Mouse (Mus musculus): ENCODE results near the gene Shpk. TPM values are rescaled to one million over a fixed set of nuclear protein-coding genes. Genes with fewer than 3 reads are reported as not detected.

The Shpk gene
- polyA plus RNA-seq, 1 experiment from 2014 or later, result 3.4 TPM

DNA sequence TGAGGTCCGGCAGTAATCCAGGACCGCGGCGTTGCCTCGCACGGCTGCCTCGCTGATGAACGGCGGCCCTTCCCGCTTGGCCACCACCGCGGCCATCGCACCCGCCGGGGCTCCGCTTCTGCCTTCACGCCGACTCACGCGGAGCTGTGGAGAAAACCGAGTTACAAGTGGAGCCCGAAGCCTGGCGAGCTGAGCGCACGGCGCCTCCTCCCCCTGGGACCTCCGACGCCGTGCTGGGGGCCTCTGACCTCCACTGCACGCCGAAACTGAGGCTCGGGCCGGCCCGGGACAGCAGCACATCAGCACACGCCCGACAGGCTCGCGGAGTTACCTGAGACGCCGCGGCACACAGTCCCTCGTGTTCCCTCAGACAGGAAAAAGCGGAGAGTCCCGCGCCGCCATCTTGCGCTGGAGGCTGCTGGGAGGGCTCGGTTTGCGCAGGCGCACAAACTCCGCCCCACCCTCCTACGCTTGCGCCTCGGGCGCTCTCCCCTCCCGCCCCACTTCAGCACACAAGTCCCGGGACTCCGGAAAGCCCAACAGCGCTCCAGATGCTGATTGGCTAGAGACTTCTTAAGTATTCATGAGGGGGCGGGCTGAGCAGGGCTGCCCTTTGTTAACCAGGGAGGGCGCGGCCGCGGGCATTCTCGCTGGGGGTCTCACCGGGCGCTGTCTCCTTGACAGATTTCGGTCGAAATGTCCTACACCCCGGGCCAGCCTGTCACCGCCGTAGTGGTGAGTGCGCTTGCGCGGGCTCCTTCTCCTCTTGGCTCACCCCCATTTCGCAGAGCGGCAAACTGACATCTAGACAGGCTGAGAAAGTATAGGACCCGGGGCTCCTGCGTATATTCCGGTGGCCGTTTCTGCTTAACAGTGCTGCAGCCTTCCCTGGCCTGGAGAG is 22.4 kb upstream of the Shpk start, which contains the start of the genes Emc6 and Tax1bp3:
Gene Emc6, minus strand, starts transcription at position 430 of the 901 bp plus-strand sequence.
Gene Tax1bp3, plus strand, starts transcription at position 476 of the 901 bp plus-strand sequence.
- Histone ChIP-seq H3K9ac (ENCODE audit: low read length) (peak within 1 kb of the TSS; percentile 94), H3K27ac (replicated peaks) (peak within 1 kb of the TSS; percentile 99), H3K27me3 (ENCODE audit: control insufficient read depth, insufficient read depth, low read length) (no peaks in the 10 kb centered on the region), H3K36me3 (ENCODE audit: control insufficient read depth, insufficient read depth, low read length) (peaks cover 2% of the 10 kb centered on the region; the same call in 1 of the 2 replicates), H3K4me1 (replicated peaks; ENCODE audit: control insufficient read depth, insufficient read depth) (peaks cover 7% of the 10 kb centered on the region; the same call in 1 of the 2 replicates), H3K4me3 (ENCODE audit: low read depth, low read length) (peak within 1 kb of the TSS; percentile 93), H3K4me2 (replicated peaks; ENCODE audit: low read depth) (peak within 1 kb of the TSS; percentile 85), H3K9me3 (ENCODE audit: control insufficient read depth, low read length) (no peaks in the 10 kb centered on the region)
- DNase-seq (ENCODE audit: low spot score), result peak; percentile 97
- TF ChIP-seq EP300 (optimal IDR thresholded peaks at IDR 0.05), result no peak
- TF ChIP-seq CTCF (IDR thresholded peaks at IDR 0.05; ENCODE audit: low read depth), result no peak
- under 1% methylated on average over 81 of the region's 81 CpGs for WGBS
- peak; percentile 97 for ATAC-seq (ENCODE audit: low FRiP score, low TSS enrichment)

DNA sequence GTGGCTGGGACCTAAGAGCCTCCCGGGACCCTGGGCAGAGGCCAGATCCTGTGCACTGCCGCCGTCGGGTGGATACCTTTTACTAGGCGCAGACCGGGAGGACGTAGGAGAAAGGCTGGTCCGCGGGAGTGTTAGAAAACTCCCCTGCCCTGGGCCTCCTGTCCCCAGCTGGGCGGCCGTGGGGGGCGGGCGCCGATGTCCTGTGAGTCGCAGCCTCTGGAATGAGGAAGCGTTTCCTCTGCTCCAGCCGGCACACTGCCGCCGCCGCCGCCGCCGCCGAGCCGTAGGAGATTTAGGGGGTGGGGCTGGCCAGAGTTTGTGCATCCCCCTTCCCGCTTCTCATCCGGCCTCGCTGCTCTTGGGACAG is 21.8 kb upstream of the Shpk start:
- Histone ChIP-seq H3K4me3 (ENCODE audit: low read depth, low read length) (peak overlapping the region; percentile 93), H3K4me2 (replicated peaks; ENCODE audit: low read depth) (peak overlapping the region; percentile 53), H3K27me3 (ENCODE audit: control insufficient read depth, insufficient read depth, low read length) (no peaks in the 10 kb centered on the region), H3K9me3 (ENCODE audit: control insufficient read depth, low read length) (no peaks in the 10 kb centered on the region), H3K27ac (replicated peaks) (peak overlapping the region; percentile 99), H3K9ac (ENCODE audit: low read length) (peak overlapping the region; percentile 89), H3K36me3 (ENCODE audit: control insufficient read depth, insufficient read depth, low read length) (peaks cover 5% of the 10 kb centered on the region; the same call in 1 of the 2 replicates), H3K4me1 (replicated peaks; ENCODE audit: control insufficient read depth, insufficient read depth) (peaks cover 6% of the 10 kb centered on the region; the same call in 1 of the 2 replicates)
- TF ChIP-seq CTCF (IDR thresholded peaks at IDR 0.05; ENCODE audit: low read depth), result no peak
- peak; percentile 95 for DNase-seq (ENCODE audit: low spot score)
- 0% methylated on average over 27 of the region's 28 CpGs for WGBS
- peak; percentile 91 for ATAC-seq (ENCODE audit: low FRiP score, low TSS enrichment)

DNA sequence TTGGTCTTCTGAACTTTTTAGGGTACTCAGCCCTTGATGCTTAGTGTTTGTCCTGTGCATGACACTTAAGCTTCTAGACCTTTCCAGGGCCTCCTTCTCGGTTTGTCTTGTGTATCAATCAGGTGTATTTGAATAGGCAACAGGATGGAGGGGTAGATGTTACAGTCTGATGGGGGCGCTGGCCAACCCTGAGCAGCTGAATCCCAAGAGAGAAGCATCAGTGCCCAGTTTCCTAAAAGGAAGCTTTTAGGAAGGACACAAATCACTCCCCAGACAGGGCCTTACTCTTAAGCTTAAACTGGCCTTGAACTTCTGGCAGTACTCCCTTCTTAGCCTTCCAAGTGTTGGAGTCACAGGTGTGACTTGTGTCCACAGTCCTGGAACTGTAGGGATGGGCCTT is 21.4 kb upstream of the Shpk start:
- H3K4me3 ChIP-seq (ENCODE audit: low read depth, low read length), result peak overlapping the region; percentile 93
- no peaks in the 10 kb centered on the region for H3K27me3 ChIP-seq (ENCODE audit: control insufficient read depth, insufficient read depth, low read length)
- H3K4me2 ChIP-seq (replicated peaks; ENCODE audit: low read depth), result peak overlapping the region; percentile 53
- WGBS, result 0% methylated on average over 2 of the region's 2 CpGs
- peaks cover 5% of the 10 kb centered on the region; the same call in 1 of the 2 replicates for H3K36me3 ChIP-seq (ENCODE audit: control insufficient read depth, insufficient read depth, low read length)
- DNase-seq (ENCODE audit: low spot score) (peak; percentile 33), ATAC-seq (ENCODE audit: low FRiP score, low TSS enrichment) (peak; percentile 21; the same call in 1 of the 2 replicates)
- peak overlapping the region; percentile 99 for H3K27ac ChIP-seq (replicated peaks)
- peak overlapping the region; percentile 89 for H3K9ac ChIP-seq (ENCODE audit: low read length)
- TF ChIP-seq CTCF (IDR thresholded peaks at IDR 0.05; ENCODE audit: low read depth) (peak; percentile 37), EP300 (optimal IDR thresholded peaks at IDR 0.05) (no peak)
- 0 out of 2 replicates have a peak, but pooled peaks cover 3% of the 10 kb centered on the region for H3K4me1 ChIP-seq (replicated peaks; ENCODE audit: control insufficient read depth, insufficient read depth)
- H3K9me3 ChIP-seq (ENCODE audit: control insufficient read depth, low read length), result no peaks in the 10 kb centered on the region

DNA sequence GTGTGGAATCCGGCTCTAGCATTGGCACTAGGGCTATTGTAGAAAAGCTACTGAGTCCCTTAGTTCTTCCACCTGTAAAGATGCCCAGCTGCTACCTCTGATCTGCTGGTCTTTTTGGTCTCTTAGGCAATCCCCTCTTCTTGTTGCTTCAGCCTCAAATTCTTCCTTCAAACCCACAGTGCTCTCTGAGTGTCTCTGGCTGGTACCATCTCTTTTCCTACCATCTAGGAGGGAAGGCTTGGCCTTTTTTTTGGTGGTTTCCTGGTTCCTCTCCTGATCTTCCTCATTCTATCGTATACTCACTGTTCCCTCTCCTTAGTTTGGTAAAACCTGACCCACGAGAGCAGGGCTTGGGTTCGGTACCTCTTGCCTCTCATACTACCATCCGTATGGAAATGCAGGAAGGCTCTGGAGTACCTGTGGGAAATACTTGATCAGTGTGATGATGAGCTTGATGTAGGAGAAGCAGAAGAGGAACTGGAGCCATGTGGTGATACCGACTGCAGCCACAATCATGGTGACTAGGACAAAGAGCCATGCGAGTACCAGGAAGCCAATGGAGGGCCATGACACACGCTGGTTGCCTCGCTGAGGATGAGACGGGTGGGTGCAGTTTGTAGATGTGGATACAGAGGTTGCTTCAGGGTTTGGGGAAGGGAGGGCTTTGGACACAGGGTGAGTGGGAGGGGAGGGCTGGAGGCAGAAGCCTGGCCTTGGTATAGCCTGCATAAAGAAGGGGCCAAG is 13.2 kb upstream of the Shpk start:
- H3K9me3 ChIP-seq (ENCODE audit: control insufficient read depth, low read length), result no peaks in the 10 kb centered on the region

DNA sequence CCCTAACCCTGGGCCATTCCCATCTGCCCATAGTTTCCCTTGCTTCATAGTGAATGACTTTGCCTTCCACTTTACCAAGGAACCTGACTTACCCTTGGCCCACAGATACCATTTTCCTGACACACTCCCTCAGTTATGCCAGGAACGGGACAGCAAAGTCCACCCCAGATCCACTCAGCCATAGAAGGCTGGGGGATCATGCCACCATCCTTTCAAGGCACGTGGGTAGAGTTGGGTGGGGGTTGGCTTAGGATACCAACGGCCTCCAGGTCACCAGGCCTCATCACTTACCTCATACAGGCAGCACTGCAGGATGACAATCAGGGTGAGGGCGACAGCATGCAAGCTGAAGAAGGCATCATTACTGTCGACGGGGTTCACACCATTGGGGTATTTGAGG is 12.0 kb upstream of the Shpk start:
- 85% methylated on average over 6 of the region's 6 CpGs for WGBS
- no peak overlapping the region for H3K27ac ChIP-seq (replicated peaks)
- ATAC-seq (ENCODE audit: low FRiP score, low TSS enrichment), result peak; percentile 4; the same call in 1 of the 2 replicates
- DNase-seq (ENCODE audit: low spot score), result no peak
- H3K4me2 ChIP-seq (replicated peaks; ENCODE audit: low read depth), result no peak overlapping the region
- H3K9me3 ChIP-seq (ENCODE audit: control insufficient read depth, low read length), result no peaks in the 10 kb centered on the region
- no peak overlapping the region for H3K9ac ChIP-seq (ENCODE audit: low read length)
- no peak overlapping the region for H3K4me3 ChIP-seq (ENCODE audit: low read depth, low read length)
- no peaks in the 10 kb centered on the region for H3K27me3 ChIP-seq (ENCODE audit: control insufficient read depth, insufficient read depth, low read length)
- no peak for TF ChIP-seq EP300 (optimal IDR thresholded peaks at IDR 0.05)
- TF ChIP-seq CTCF (IDR thresholded peaks at IDR 0.05; ENCODE audit: low read depth), result no peak
- peaks cover 17% of the 10 kb centered on the region for H3K36me3 ChIP-seq (ENCODE audit: control insufficient read depth, insufficient read depth, low read length)
- no peaks in the 10 kb centered on the region for H3K4me1 ChIP-seq (replicated peaks; ENCODE audit: control insufficient read depth, insufficient read depth)

More for the DNA sequence above, 13.2 kb upstream of the Shpk start:
- no peak overlapping the region for H3K9ac ChIP-seq (ENCODE audit: low read length)
- H3K27ac ChIP-seq (replicated peaks), result no peak overlapping the region
- TF ChIP-seq CTCF (IDR thresholded peaks at IDR 0.05; ENCODE audit: low read depth) (no peak), EP300 (optimal IDR thresholded peaks at IDR 0.05) (no peak)
- no peaks in the 10 kb centered on the region for H3K4me1 ChIP-seq (replicated peaks; ENCODE audit: control insufficient read depth, insufficient read depth)
- DNase-seq (ENCODE audit: low spot score) (no peak), ATAC-seq (ENCODE audit: low FRiP score, low TSS enrichment) (no peak)
- H3K36me3 ChIP-seq (ENCODE audit: control insufficient read depth, insufficient read depth, low read length), result peaks cover 16% of the 10 kb centered on the region
- H3K4me2 ChIP-seq (replicated peaks; ENCODE audit: low read depth), result no peak overlapping the region
- 83% methylated on average over 10 of the region's 10 CpGs for WGBS
- no peak overlapping the region for H3K4me3 ChIP-seq (ENCODE audit: low read depth, low read length)
- H3K27me3 ChIP-seq (ENCODE audit: control insufficient read depth, insufficient read depth, low read length), result no peaks in the 10 kb centered on the region
